Mouse (Mus musculus) ES-Bruce4 (cell line): ENCODE results near the gene Pitpnm1.

Experiments
- CTCF ChIP-seq: IDR thresholded peaks from one replicate; pipeline ENCODE4 v1.8.1; 2011; ENCODE audit warnings: low read depth, low read length
- EP300 ChIP-seq: IDR thresholded peaks from 2 replicates; pipeline ENCODE4 v1.6.1; 2011; ENCODE audit warnings: low read depth, low read length; ENCODE audit not compliant: insufficient read depth

GRCm38 (mm10) chr19:4131768-4132167 is 32.0 kb downstream of the Pitpnm1 start:
- TF ChIP-seq EP300, result no peak
- no peak for TF ChIP-seq CTCF
